Mouse (Mus musculus) spleen, adult 2 months (tissue): ENCODE results near the gene Npr2. TPM values are rescaled to one million over a fixed set of nuclear protein-coding genes. Genes with fewer than 3 reads are reported as not detected.

ENCODE experiments used
- DNase-seq, 2 experiments: peaks; one replicate each; pipeline versions ENCODE4 v3.0.0 to v3.0.0-alpha.2; 2012 to 2021; ENCODE audit warnings: low spot score in 2 of 2, low read depth in 1 of 2
- H3K27ac ChIP-seq: fragments of 200-500 bp; 2 replicates; pipeline ENCODE4 v1.5.1; 2012; ENCODE audit warnings: low read length, inconsistent platforms; ENCODE audit not compliant: insufficient read depth
- H3K27me3 ChIP-seq: fragments of 200-500 bp; 2 replicates; pipeline ENCODE4 v1.6.1; 2012; ENCODE audit warnings: mild to moderate bottlenecking, moderate library complexity, low read length, inconsistent platforms; ENCODE audit not compliant: control insufficient read depth, insufficient read depth
- H3K36me3 ChIP-seq: fragments of 200-500 bp; 2 replicates; pipeline ENCODE4 v1.6.1; 2012; ENCODE audit warnings: mild to moderate bottlenecking, low read length, inconsistent platforms; ENCODE audit not compliant: control insufficient read depth, insufficient read depth
- H3K4me1 ChIP-seq: fragments of 200-500 bp; 2 replicates; pipeline ENCODE4 v1.6.1; 2011; ENCODE audit warnings: inconsistent platforms; ENCODE audit not compliant: control insufficient read depth, insufficient read depth, insufficient read length
- H3K4me3 ChIP-seq: fragments of 200-500 bp; 2 replicates; pipeline ENCODE4 v1.5.1; 2011; ENCODE audit warnings: mild to moderate bottlenecking, inconsistent platforms; ENCODE audit not compliant: insufficient read depth, insufficient read length; ENCODE audit errors: extremely low read depth
- CTCF ChIP-seq: fragments of 200-500 bp; IDR thresholded peaks from 2 replicates; pipeline ENCODE4 v1.5.1; 2011; ENCODE audit warnings: mild to moderate bottlenecking, inconsistent platforms; ENCODE audit not compliant: insufficient read depth, insufficient read length, insufficient replicate concordance; ENCODE audit errors: extremely low read depth
- POLR2A ChIP-seq: fragments of 200-500 bp; IDR thresholded peaks from 2 replicates; pipeline ENCODE4 v1.6.1; 2011; ENCODE audit warnings: low read depth, low read length, inconsistent platforms
- WGBS: fragments of 180-500 bp; shearing (Covaris S2); methylation state at CpG from one replicate; pipeline ENCODE4 v1.1.7; 2018; 5-methylcytosine and 5-hydroxymethylcytosine counted together
- polyA plus RNA-seq: library from polyadenylated mRNA; depleted of rRNA; stranded (reverse); fragments of >200 nt; gene quantifications from 2 replicates; pipeline ENCODE4 v1.2.3, GENCODE M21; 2012

Npr2 gene
- polyA plus RNA-seq, 1 experiment = 13.6 TPM

DNA sequence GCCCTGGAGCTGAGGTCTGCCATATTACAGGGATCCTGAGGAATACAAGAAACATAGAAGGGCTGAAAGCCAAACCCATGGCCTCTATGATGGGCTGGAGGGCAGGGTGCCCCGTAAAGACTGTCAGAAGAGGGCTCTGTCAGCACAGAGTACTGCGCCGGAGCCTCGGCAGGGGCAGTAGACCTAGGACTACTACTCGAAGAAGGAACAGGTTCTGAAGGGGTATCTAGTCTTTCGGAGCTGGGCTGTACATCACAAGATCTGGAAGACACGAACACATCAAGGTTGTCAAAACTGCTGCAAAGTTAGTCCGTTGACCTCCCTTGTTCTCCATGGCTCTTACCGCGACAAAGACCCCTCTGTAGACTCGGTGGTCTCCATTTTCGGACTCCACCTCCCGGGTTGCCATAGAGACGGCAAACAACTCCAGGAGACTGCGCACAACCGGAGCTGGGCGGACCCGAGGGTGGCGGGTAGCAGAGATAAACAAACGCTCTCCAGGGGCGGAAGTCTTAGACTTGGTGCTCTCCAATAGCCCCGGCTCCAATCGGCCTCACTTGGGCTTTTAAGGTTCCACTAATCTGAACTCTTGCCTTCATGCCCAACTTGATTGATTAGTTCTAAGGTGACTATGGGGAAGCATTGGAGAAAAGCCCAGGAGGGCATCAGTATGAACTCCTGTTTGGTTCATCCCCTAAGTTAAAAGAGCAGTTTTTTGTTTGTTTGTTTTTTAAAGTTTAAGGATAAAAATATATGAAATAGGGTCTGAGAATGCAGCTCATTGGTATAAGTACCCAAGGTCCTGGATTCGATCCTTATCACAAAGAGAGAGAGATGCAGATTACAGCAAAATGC lies 21.7 kb downstream of the Npr2 start, which contains the start of gene Spag8:
Spag8 (minus strand) TSS at position 434 of the 855 bp plus-strand sequence.
- H3K4me3 ChIP-seq = no peak within 1 kb of the TSS
- DNase-seq = no peak

DNA sequence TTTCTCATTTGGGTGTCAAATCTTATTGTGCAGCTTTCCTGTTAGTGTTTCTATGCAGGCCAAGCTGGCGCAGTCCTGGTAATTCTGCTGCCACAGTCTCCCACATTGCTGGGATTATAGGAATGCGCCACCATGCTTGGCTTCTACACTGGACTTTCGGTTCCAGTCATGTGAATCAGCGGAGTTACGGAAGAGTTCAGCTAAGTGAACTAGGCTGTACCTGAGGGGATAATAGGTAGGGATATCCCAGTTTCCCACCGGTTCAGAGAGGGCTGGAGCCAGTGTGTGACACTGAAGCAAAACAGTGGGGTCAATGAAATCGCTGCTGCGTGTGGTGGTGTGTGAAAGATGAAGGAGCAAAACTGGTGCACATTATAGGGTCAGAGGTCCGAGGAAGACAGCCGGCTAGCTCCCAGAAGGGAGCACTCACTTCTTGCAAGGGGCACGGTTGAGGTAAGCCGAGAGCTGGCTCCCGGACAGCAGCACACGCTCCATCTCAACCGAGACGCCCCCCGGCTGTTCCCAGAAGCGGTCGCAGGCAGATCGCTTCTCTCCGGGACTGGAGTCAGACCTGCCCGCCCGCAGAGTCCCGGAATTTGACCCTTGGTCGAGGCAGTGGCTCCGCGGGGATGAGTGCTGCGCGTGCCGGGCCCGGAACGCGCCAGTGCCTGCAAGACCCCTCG lies 24.1 kb downstream of the Npr2 start:
- TF ChIP-seq CTCF = no peak
- TF ChIP-seq POLR2A = no peak
- Histone ChIP-seq H3K27me3 (no peaks in the 10 kb centered on the region), H3K4me3 (peak overlapping the region; percentile 98), H3K36me3 (no peaks in the 10 kb centered on the region), H3K27ac (peak overlapping the region; percentile 61), H3K4me1 (peaks cover 4% of the 10 kb centered on the region; the same call in 1 of the 2 replicates)
- DNase-seq = no peak
- WGBS = 11% methylated on average over 34 of the region's 34 CpGs

More for the DNA sequence above, 21.7 kb downstream of the Npr2 start, which contains the start of gene Spag8:
- Histone ChIP-seq H3K4me1 (peaks cover 4% of the 10 kb centered on the region; the same call in 1 of the 2 replicates), H3K36me3 (no peaks in the 10 kb centered on the region), H3K27me3 (no peaks in the 10 kb centered on the region), H3K27ac (no peak within 1 kb of the TSS)
- TF ChIP-seq CTCF = no peak
- no peak for TF ChIP-seq POLR2A
- WGBS = 36% methylated on average over 24 of the region's 24 CpGs

DNA sequence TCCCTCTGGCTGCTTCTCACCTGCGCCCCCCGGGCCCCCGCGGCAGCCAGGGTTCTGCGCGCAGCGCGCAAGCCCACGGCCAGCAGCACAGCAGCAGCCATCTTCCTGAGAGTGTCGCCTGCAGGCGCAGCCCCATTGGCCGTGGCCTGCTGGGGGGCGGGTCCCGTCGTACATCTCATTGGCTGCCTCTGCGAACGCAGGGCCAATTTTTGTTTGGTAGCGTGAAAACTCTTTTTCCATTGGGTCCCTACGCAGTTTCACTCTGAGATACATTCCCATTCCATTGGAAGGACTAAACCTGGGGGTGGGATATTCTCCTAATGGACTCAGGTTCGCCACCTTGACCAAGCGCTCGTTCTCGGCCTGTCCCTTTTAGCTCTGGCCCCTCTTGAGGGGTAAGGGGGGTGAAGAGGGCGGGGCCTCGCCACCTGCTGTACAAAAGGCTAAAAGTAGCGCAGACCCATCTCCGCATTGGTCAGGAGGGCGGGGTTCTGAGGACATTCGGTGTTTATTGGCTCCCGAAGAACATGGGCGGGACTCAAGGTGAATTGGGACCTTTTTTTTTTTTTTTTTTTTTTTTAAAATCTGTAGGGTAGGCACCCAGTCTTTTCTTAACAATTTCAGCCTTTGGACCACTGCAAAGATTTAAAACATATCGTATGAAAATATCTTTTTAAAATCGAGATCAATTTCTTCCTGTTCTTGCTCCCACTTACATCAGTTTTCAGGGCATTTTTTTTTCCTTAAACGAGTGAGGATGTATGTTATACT lies 24.8 kb downstream of the Npr2 start, which contains the start of gene Hint2:
Hint2 (minus strand) TSS at position 128 of the 771 bp plus-strand sequence.
- TF ChIP-seq POLR2A (peak; percentile 91), CTCF (no peak)
- WGBS = under 1% methylated on average over 34 of the region's 34 CpGs

DNA sequence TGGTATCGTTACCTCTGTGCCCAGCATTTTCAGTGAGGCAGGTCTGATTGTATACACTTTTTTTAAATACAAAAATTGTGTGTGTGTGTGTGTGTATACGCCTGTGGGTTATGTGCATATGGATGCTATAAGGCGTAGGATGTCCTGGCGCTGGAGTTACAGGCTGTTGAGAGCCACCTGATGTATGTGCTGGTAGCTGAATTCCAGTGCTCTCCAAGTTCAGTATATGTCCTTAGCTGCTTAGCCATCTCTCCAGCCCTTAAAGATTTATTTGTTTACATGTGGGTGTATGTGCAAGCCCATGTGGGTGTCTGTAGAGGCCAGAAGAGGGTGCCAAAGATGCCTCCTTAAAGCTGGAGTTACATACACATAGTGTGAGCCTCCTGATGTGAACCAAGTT lies 25.4 kb downstream of the Npr2 start:
- peaks cover 4% of the 10 kb centered on the region; the same call in 1 of the 2 replicates for H3K4me1 ChIP-seq
- H3K4me3 ChIP-seq = no peak overlapping the region
- WGBS = 64% methylated on average over 4 of the region's 4 CpGs

More for the DNA sequence above, 24.8 kb downstream of the Npr2 start, which contains the start of gene Hint2:
- H3K36me3 ChIP-seq = no peaks in the 10 kb centered on the region
- H3K27me3 ChIP-seq = no peaks in the 10 kb centered on the region
- H3K4me3 ChIP-seq = peak within 1 kb of the TSS; percentile 98
- H3K4me1 ChIP-seq = peaks cover 4% of the 10 kb centered on the region; the same call in 1 of the 2 replicates
- peak within 1 kb of the TSS; percentile 88 for H3K27ac ChIP-seq
- peak; percentile 88 to 93 for DNase-seq

DNA sequence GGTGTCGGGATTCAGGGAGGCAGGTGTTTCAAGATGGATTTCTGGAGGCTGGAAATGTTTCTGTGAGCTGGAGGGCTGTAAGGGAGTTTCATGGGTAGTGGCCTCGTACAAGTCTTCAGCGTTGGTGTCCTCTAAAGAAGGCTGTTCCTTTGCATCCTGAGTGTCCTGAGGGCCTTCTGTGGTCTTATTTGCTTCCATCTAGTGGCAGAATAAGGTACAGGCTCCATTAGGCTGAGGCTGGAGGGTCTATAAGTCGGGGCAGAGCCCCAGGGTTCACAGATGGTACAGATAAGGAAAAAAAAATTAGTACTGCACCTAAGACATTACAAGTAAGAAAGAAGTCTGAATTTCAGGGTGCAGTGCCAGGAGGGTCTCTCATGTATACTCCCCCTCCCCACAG lies 34.7 kb downstream of the Npr2 start:
- Histone ChIP-seq H3K27ac (no peak overlapping the region), H3K36me3 (no peaks in the 10 kb centered on the region), H3K4me1 (peaks cover 4% of the 10 kb centered on the region; the same call in 1 of the 2 replicates), H3K27me3 (no peaks in the 10 kb centered on the region), H3K4me3 (no peak overlapping the region)
- 21% methylated on average over 4 of the region's 4 CpGs for WGBS
- no peak for DNase-seq
- TF ChIP-seq CTCF (no peak), POLR2A (no peak)

More for the DNA sequence above, 25.4 kb downstream of the Npr2 start:
- Histone ChIP-seq H3K27me3 (no peaks in the 10 kb centered on the region), H3K36me3 (no peaks in the 10 kb centered on the region), H3K27ac (no peak overlapping the region)
- TF ChIP-seq CTCF (no peak), POLR2A (no peak)
- no peak for DNase-seq

DNA sequence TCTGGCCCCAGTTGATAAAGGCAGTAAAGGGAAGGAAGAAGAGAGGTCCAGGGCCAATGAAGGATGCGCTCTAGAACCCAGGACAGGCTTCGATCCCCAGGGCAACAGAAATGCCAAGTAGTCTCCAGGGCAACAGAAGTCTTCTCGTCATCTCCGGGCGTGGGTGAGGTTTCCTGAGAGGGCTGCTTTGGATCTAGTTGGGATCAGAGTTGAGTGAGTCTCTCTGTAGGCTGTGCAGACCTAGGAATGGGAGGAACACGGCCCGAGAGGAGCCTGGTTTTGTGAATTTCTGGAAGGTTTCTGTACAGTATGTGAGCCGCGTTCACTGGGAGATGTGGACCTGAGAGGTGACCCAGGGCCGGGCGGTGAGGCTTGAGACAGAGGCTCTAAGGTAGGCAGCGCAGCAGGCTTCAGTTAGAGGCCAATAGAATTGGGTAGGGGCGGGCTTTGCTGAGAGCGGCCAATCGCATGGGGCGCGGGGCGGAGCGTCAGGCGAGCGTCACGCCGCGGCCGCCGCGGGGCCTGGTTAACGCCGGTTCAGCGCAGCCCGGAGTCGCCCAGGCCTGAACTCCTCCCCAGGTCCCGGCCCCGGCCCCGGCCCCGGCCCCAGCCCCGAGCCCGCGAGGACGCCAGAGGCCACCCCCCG lies 37.2 kb downstream of the Npr2 start, which contains the start of the genes Tmem8b and Fam221b:
Tmem8b (plus strand) TSS at position 190 of the 646 bp plus-strand sequence.
Fam221b (minus strand) TSS at position 364 of the 646 bp plus-strand sequence.
- Histone ChIP-seq H3K4me1 (peaks cover 4% of the 10 kb centered on the region; the same call in 1 of the 2 replicates), H3K4me3 (peak within 1 kb of the TSS; percentile 64), H3K36me3 (no peaks in the 10 kb centered on the region), H3K27ac (no peak within 1 kb of the TSS), H3K27me3 (no peaks in the 10 kb centered on the region)
- peak; percentile 54 to 90 for DNase-seq
- 3% methylated on average over 41 of the region's 41 CpGs for WGBS
- TF ChIP-seq POLR2A (no peak), CTCF (no peak)
